Mouse (Mus musculus) kidney, adult 11 months (tissue): Measurements from ENCODE around the gene Armh3.

ENCODE experiments used
- DNase-seq: peaks from one replicate; pipeline ENCODE4 v3.0.0; 2022

Gene Armh3

DNA sequence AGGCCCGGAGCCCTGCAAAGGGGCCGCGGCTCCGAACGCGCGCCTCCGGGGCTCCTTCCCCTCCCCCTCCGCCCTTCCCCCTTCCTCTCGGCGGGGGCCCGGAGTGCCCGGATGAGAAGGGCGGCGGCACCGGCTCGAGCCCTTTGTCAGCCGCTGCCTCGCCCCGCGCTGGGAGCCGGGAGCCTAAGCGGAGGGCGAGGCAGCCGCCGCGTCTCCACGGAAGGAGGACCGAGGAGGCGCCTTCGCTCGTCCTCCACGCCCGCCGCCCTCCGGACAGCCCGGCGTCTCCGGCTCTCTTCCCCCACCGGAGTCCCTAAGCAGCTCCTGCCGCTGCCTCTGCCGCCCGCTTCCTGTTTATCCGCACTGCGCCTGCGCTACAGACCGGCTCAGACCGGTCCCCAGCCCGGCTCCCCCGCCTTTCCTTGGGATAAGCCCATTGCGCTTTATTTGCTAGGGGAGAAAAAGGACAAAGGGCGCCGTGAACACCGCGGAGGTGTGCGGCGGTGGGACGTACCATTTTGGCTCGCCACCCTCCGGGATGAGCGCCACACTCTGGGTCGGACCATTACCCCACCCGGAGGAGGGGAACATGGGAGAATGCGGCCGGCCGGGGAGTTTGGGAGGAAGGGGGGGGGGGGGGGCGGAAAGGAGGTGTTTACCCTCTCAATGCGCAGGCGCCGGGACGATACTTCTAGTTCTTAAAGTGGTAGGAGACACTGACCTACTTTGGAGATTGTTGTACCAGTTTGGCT, 214.9 kb downstream of the Armh3 start, which contains the start of gene Mgea5:
Gene Mgea5 (minus strand): TSS at position 657 of the 752 bp plus-strand sequence.
- peak; percentile 99 for DNase-seq

- peak; percentile 76 for DNase-seq
Observed at GRCm38 (mm10) chr19:45782315-45783001, 215.8 kb downstream of the Armh3 start.

DNA sequence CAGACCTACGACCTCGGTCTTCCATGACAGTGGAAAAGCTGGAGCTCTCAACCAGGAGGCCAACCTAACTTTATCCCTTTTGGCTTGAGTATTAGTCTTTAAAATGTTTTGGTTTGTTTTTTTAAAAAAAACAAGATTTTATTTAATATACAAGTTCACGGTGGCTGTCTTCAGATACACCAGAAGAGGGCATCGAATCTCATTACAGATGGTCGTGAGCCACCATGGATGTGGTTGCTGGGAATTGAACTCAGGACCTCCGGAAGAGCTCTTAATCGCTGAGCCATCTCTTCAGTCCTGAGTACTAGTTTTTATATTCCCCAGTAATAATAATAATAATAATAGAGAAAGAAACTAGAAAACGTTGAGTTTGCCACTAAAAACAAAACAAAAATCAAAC, 216.6 kb downstream of the Armh3 start:
- DNase-seq = no peak

GRCm38 (mm10) chr19:45780350-45780915, 217.9 kb downstream of the Armh3 start:
- no peak for DNase-seq

DNA sequence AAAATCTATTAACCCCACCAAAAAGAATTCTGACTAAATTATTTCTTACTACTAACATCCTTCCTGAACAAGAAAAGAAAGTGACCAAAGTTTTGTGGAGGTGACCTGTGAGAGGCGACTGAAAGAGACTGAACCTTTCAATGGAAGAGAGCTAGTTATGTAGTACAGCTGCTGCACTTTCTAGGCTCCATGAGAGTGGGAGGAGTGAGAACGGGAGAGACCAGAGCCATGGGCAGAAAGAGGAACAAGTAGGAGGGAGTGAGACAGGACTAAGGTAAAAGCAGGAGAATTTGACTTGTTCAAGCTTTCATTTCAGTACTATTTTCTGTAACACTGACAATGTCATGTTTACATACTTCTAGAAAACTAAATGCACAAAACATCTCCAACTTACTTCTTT, 222.8 kb downstream of the Armh3 start:
- DNase-seq = no peak

- no peak for DNase-seq
Observed at GRCm38 (mm10) chr19:45771501-45771900, 226.8 kb downstream of the Armh3 start.
